Mouse (Mus musculus) liver, embryonic 11.5 days (tissue): ENCODE measurements around the gene Med29. TPM values are rescaled to one million over a fixed set of nuclear protein-coding genes. Genes with fewer than 3 reads are reported as not detected.
"Not testable (repeated sequence)": the region's sequence is repeated elsewhere in the genome, so short reads cannot be mapped to it uniquely, and the experiment has no call there.

ENCODE experiments used
- ATAC-seq: fragments of 200-750 bp; cut with Nextera tagmentation; replicated peaks from 2 replicates; pipeline ENCODE4 v1.8.0; 2017; ENCODE audit warnings: moderate number of reproducible peaks, mild to moderate bottlenecking, moderate TSS enrichment, moderate library complexity; ENCODE audit not compliant: low FRiP score
- DNase-seq: peaks from one replicate; pipeline ENCODE4 v3.0.0-alpha.2; 2017; ENCODE audit warnings: low spot score
- H3K27ac ChIP-seq: fragments of 300-500 bp; sonication (generic); 2 replicates; pipeline ENCODE4 v1.5.1; 2014; ENCODE audit warnings: mild to moderate bottlenecking, low read depth, low read length, control low read depth
- H3K27me3 ChIP-seq: fragments of 300-500 bp; sonication (generic); replicated peaks from 2 replicates; pipeline ENCODE4 v1.6.1; 2014; ENCODE audit warnings: low read length, mixed read lengths; ENCODE audit not compliant: control insufficient read depth, insufficient read depth
- H3K36me3 ChIP-seq: fragments of 300-500 bp; sonication (generic); 2 replicates; pipeline ENCODE4 v1.6.1; 2014; ENCODE audit warnings: mild to moderate bottlenecking, low read length, moderate library complexity, mixed read lengths; ENCODE audit not compliant: control insufficient read depth, insufficient read depth
- H3K4me1 ChIP-seq: fragments of 300-500 bp; sonication (generic); replicated peaks from 2 replicates; pipeline ENCODE4 v1.6.1; 2014; ENCODE audit warnings: low read length, mixed read lengths; ENCODE audit not compliant: control insufficient read depth, insufficient read depth
- H3K4me2 ChIP-seq: fragments of 300-500 bp; sonication (generic); 2 replicates; pipeline ENCODE4 v1.6.1; 2014; ENCODE audit warnings: mild to moderate bottlenecking, control low read depth, moderate library complexity
- H3K4me3 ChIP-seq: fragments of 300-500 bp; sonication (generic); 2 replicates; pipeline ENCODE4 v1.5.1; 2014; ENCODE audit warnings: low read depth, low read length, control low read depth
- H3K9ac ChIP-seq: fragments of 300-500 bp; sonication (generic); 2 replicates; pipeline ENCODE4 v1.6.1; 2014; ENCODE audit warnings: low read depth, low read length, control low read depth
- H3K9me3 ChIP-seq: fragments of 300-500 bp; sonication (generic); 2 replicates; pipeline ENCODE4 v1.6.1; 2016; ENCODE audit warnings: low read length, inconsistent platforms, mixed read lengths; ENCODE audit not compliant: control insufficient read depth
- WGBS: fragments of 180-500 bp; shearing (Covaris S2); extraction: QIAGEN DNeasy Blood & Tissue Kit; methylation state at CpG from one replicate; pipeline ENCODE4 v1.1.7; 2014; 5-methylcytosine and 5-hydroxymethylcytosine counted together
- polyA plus RNA-seq: library from polyadenylated mRNA; unstranded; fragments of >200 nt; fragmentation: Nextera tagmentation; extraction: Ambion mirVana; gene quantifications from 2 replicates; pipeline ENCODE4 v1.2.1, GENCODE M21; 2014

Gene Med29
- polyA plus RNA-seq, 1 experiment from 2014 or later: 45.7 TPM

GRCm38 (mm10) chr7:28387384-28387783, 5.1 kb downstream of the Med29 start:
- H3K4me3 ChIP-seq, ATAC-seq, DNase-seq, H3K9me3 ChIP-seq, H3K27me3 ChIP-seq, H3K9ac ChIP-seq, H3K27ac ChIP-seq, H3K4me2 ChIP-seq: not testable (repeated sequence)
- Histone ChIP-seq H3K36me3 (peaks cover 19% of the 10 kb centered on the region), H3K4me1 (peaks cover 19% of the 10 kb centered on the region)
- 85% methylated on average over 7 of the region's 7 CpGs for whole genome bisulfite sequencing

GRCm38 (mm10) chr7:28386877-28387276, 5.6 kb downstream of the Med29 start:
- not testable (repeated sequence) for DNase-seq, H3K4me2 ChIP-seq, H3K4me3 ChIP-seq, H3K9me3 ChIP-seq, H3K27me3 ChIP-seq, H3K9ac ChIP-seq, H3K27ac ChIP-seq
- Histone ChIP-seq H3K4me1 (peaks cover 23% of the 10 kb centered on the region), H3K36me3 (peaks cover 19% of the 10 kb centered on the region)
- WGBS: 78% methylated on average over 6 of the region's 6 CpGs
- ATAC-seq: 0 out of 2 replicates have a peak, but pooled peaks have one; percentile 2

GRCm38 (mm10) chr7:28386462-28386861, 6.0 kb downstream of the Med29 start:
- Histone ChIP-seq H3K4me3 (0 out of 2 replicates have a peak overlapping the region, but pooled peaks have one; percentile 5), H3K9me3 (no peaks in the 10 kb centered on the region), H3K4me2 (peak overlapping the region; percentile 17; the same call in 1 of the 2 replicates), H3K27me3 (no peaks in the 10 kb centered on the region), H3K9ac (no peak overlapping the region), H3K4me1 (peaks cover 25% of the 10 kb centered on the region), H3K27ac (no peak overlapping the region; the same call in 1 of the 2 replicates), H3K36me3 (peaks cover 19% of the 10 kb centered on the region)
- WGBS: 4% methylated on average over 4 of the region's 4 CpGs
- DNase-seq (peak; percentile 83), ATAC-seq (peak; percentile 40; the same call in 1 of the 2 replicates)

- Histone ChIP-seq H3K4me1 (peaks cover 28% of the 10 kb centered on the region), H3K9me3 (no peaks in the 10 kb centered on the region), H3K4me3 (0 out of 2 replicates have a peak overlapping the region, but pooled peaks have one; percentile 5), H3K27me3 (no peaks in the 10 kb centered on the region), H3K9ac (no peak overlapping the region), H3K27ac (peak overlapping the region; percentile 55; the same call in 1 of the 2 replicates), H3K4me2 (peak overlapping the region; percentile 17), H3K36me3 (peaks cover 19% of the 10 kb centered on the region)
- no peak for ATAC-seq
- DNase-seq: no peak
- WGBS: 56% methylated on average over 7 of the region's 7 CpGs
These were observed 6.5 kb downstream of the Med29 start for GRCm38 (mm10) chr7:28386007-28386406.

- Histone ChIP-seq H3K4me1 (peaks cover 36% of the 10 kb centered on the region), H3K27me3 (no peaks in the 10 kb centered on the region), H3K9me3 (no peaks in the 10 kb centered on the region), H3K9ac (no peak overlapping the region), H3K4me3 (no peak overlapping the region), H3K36me3 (peaks cover 16% of the 10 kb centered on the region), H3K27ac (peak overlapping the region; percentile 55), H3K4me2 (no peak overlapping the region)
- WGBS: 92% methylated on average over 9 of the region's 9 CpGs
- DNase-seq (no peak), ATAC-seq (no peak)
These were observed 7.3 kb downstream of the Med29 start for GRCm38 (mm10) chr7:28385196-28385595.

- Histone ChIP-seq H3K36me3 (peaks cover 9% of the 10 kb centered on the region; the same call in 1 of the 2 replicates), H3K9me3 (no peaks in the 10 kb centered on the region), H3K27ac (0 out of 2 replicates have a peak overlapping the region, but pooled peaks have one; percentile 89), H3K9ac (no peak overlapping the region), H3K4me1 (peaks cover 46% of the 10 kb centered on the region), H3K27me3 (no peaks in the 10 kb centered on the region), H3K4me2 (no peak overlapping the region), H3K4me3 (no peak overlapping the region)
- no peak for DNase-seq
- 72% methylated on average over 6 of the region's 6 CpGs for WGBS
- no peak for ATAC-seq
These were observed 8.3 kb downstream of the Med29 start for GRCm38 (mm10) chr7:28384162-28384561.

- Histone ChIP-seq H3K27ac (peak overlapping the region; percentile 89), H3K27me3 (no peaks in the 10 kb centered on the region), H3K9me3 (no peaks in the 10 kb centered on the region), H3K4me3 (no peak overlapping the region), H3K4me1 (peaks cover 50% of the 10 kb centered on the region), H3K9ac (peak overlapping the region; percentile 61; the same call in 1 of the 2 replicates), H3K4me2 (peak overlapping the region; percentile 92), H3K36me3 (peaks cover 5% of the 10 kb centered on the region; the same call in 1 of the 2 replicates)
- no peak for DNase-seq
- no peak for ATAC-seq
- 49% methylated on average over 4 of the region's 4 CpGs for WGBS
These were observed 8.9 kb downstream of the Med29 start for GRCm38 (mm10) chr7:28383606-28384005.

GRCm38 (mm10) chr7:28382981-28383396, 9.5 kb downstream of the Med29 start:
- Histone ChIP-seq H3K4me2 (peak overlapping the region; percentile 92), H3K9ac (peak overlapping the region; percentile 61), H3K36me3 (peaks cover 7% of the 10 kb centered on the region), H3K9me3 (no peaks in the 10 kb centered on the region), H3K27ac (peak overlapping the region; percentile 89), H3K4me1 (peaks cover 56% of the 10 kb centered on the region), H3K4me3 (peak overlapping the region; percentile 41), H3K27me3 (no peaks in the 10 kb centered on the region)
- peak; percentile 60 for DNase-seq
- ATAC-seq: peak; percentile 48
- WGBS: 16% methylated on average over 11 of the region's 11 CpGs

- Histone ChIP-seq H3K36me3 (peaks cover 12% of the 10 kb centered on the region), H3K27ac (peak overlapping the region; percentile 89), H3K9me3 (no peaks in the 10 kb centered on the region), H3K9ac (peak overlapping the region; percentile 61), H3K4me1 (peaks cover 62% of the 10 kb centered on the region), H3K27me3 (no peaks in the 10 kb centered on the region), H3K4me3 (peak overlapping the region; percentile 41), H3K4me2 (peak overlapping the region; percentile 92)
- WGBS: 31% methylated on average over 10 of the region's 12 CpGs
- ATAC-seq (no peak), DNase-seq (no peak)
These were observed 10.1 kb downstream of the Med29 start for GRCm38 (mm10) chr7:28382347-28382951.
